Mouse (Mus musculus) intestine, embryonic 16.5 days (tissue): ENCODE measurements around the gene Unc5b. TPM values are rescaled to one million over a fixed set of nuclear protein-coding genes. Genes with fewer than 3 reads are reported as not detected.

Source experiments
- ATAC-seq: fragments of 200-750 bp; cut with Nextera tagmentation; 2 replicates; pipeline ENCODE4 v1.8.0; 2017; ENCODE audit warnings: moderate TSS enrichment, moderate library complexity
- H3K27ac ChIP-seq: fragments of 300-500 bp; sonication (generic); 2 replicates; pipeline ENCODE4 v1.5.1; 2014; ENCODE audit warnings: mild to moderate bottlenecking, low read length
- H3K27me3 ChIP-seq: fragments of 300-500 bp; sonication (generic); replicated peaks from 2 replicates; pipeline ENCODE4 v1.6.1; 2014; ENCODE audit warnings: low read length, control low read depth, mixed read lengths; ENCODE audit not compliant: control insufficient read depth, insufficient read depth
- H3K36me3 ChIP-seq: fragments of 300-500 bp; sonication (generic); 2 replicates; pipeline ENCODE4 v1.6.1; 2014; ENCODE audit warnings: low read length, control low read depth; ENCODE audit not compliant: control insufficient read depth, insufficient read depth
- H3K4me1 ChIP-seq: fragments of 300-500 bp; sonication (generic); 2 replicates; pipeline ENCODE4 v1.6.1; 2014; ENCODE audit warnings: low read length, control low read depth, mixed read lengths; ENCODE audit not compliant: control insufficient read depth, insufficient read depth
- H3K4me2 ChIP-seq: fragments of 300-500 bp; sonication (generic); 2 replicates; pipeline ENCODE4 v1.6.1; 2014; ENCODE audit warnings: low read depth, low read length, control low read depth
- H3K4me3 ChIP-seq: fragments of 300-500 bp; sonication (generic); 2 replicates; pipeline ENCODE4 v1.5.1; 2014; ENCODE audit warnings: mild to moderate bottlenecking, low read length
- H3K9ac ChIP-seq: fragments of 300-500 bp; sonication (generic); 2 replicates; pipeline ENCODE4 v1.6.1; 2014; ENCODE audit warnings: low read depth, low read length
- H3K9me3 ChIP-seq: fragments of 300-500 bp; sonication (generic); 2 replicates; pipeline ENCODE4 v1.6.1; 2016; ENCODE audit warnings: low read length, control low read depth; ENCODE audit not compliant: control insufficient read depth
- WGBS: fragments of 180-500 bp; shearing (Covaris S2); extraction: QIAGEN DNeasy Blood & Tissue Kit; methylation state at CpG from one replicate; pipeline ENCODE4 v1.1.7; 2014; 5-methylcytosine and 5-hydroxymethylcytosine counted together
- polyA plus RNA-seq: library from polyadenylated mRNA; unstranded; fragments of >200 nt; fragmentation: Nextera tagmentation; extraction: Ambion mirVana; gene quantifications from 2 replicates; pipeline ENCODE4 v1.2.1, GENCODE M21; 2015

Gene Unc5b
- polyA plus RNA-seq, 1 experiment from 2014 or later = 4.6 TPM

- Histone ChIP-seq H3K4me3 (no peak overlapping the region), H3K27me3 (peaks cover 3% of the 10 kb centered on the region), H3K9me3 (no peaks in the 10 kb centered on the region), H3K36me3 (no peaks in the 10 kb centered on the region), H3K4me1 (peaks cover 44% of the 10 kb centered on the region), H3K4me2 (no peak overlapping the region), H3K9ac (0 out of 2 replicates have a peak overlapping the region, but pooled peaks have one; percentile 37), H3K27ac (no peak overlapping the region)
- no peak for ATAC-seq
- 49% methylated on average over 8 of the region's 8 CpGs for WGBS
These were observed 7.6 kb downstream of the Unc5b start for GRCm38 (mm10) chr10:60823744-60824143.

GRCm38 (mm10) chr10:60822641-60823425 lies 8.5 kb downstream of the Unc5b start:
- no peaks in the 10 kb centered on the region for H3K36me3 ChIP-seq
- H3K4me3 ChIP-seq = no peak overlapping the region
- no peak for ATAC-seq
- H3K27ac ChIP-seq = no peak overlapping the region
- peaks cover 44% of the 10 kb centered on the region for H3K4me1 ChIP-seq
- peaks cover 2% of the 10 kb centered on the region for H3K27me3 ChIP-seq
- no peaks in the 10 kb centered on the region for H3K9me3 ChIP-seq
- H3K9ac ChIP-seq = no peak overlapping the region
- WGBS = 85% methylated on average over 17 of the region's 17 CpGs
- H3K4me2 ChIP-seq = no peak overlapping the region

- 59% methylated on average over 7 of the region's 7 CpGs for WGBS
- no peaks in the 10 kb centered on the region for H3K27me3 ChIP-seq
- no peaks in the 10 kb centered on the region for H3K9me3 ChIP-seq
- no peak overlapping the region for H3K9ac ChIP-seq
- H3K4me3 ChIP-seq = no peak overlapping the region
- H3K27ac ChIP-seq = no peak overlapping the region
- H3K4me1 ChIP-seq = peaks cover 44% of the 10 kb centered on the region
- ATAC-seq = no peak
- H3K36me3 ChIP-seq = no peaks in the 10 kb centered on the region
- no peak overlapping the region for H3K4me2 ChIP-seq
These were observed 9.5 kb downstream of the Unc5b start for GRCm38 (mm10) chr10:60821736-60822358.

- H3K4me3 ChIP-seq = no peak overlapping the region
- H3K4me1 ChIP-seq = peaks cover 48% of the 10 kb centered on the region
- no peak for ATAC-seq
- no peaks in the 10 kb centered on the region for H3K9me3 ChIP-seq
- H3K27ac ChIP-seq = no peak overlapping the region
- no peak overlapping the region for H3K4me2 ChIP-seq
- no peak overlapping the region for H3K9ac ChIP-seq
- no peaks in the 10 kb centered on the region for H3K36me3 ChIP-seq
- H3K27me3 ChIP-seq = no peaks in the 10 kb centered on the region
These were observed 10.1 kb downstream of the Unc5b start for GRCm38 (mm10) chr10:60821311-60821710.

DNA sequence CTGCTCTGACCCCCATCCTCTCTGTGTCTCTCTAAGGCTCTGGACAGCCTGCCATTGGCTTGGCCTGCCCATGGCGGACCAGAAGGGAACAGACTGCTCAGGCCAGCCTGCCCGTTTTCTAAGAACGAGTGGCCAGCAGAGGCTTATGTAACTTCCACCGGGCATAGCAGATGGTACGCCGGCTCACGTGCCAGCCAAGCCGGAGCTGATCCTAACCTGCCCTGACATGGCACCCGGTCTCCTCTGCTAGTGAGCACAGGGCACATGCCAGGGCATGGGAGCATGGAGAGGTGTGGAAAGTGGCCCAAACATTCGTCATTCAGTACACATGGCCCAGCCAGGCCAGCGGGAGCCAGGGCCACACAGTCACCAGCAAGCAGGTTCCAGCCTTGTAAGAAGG lies 10.8 kb downstream of the Unc5b start:
- H3K9me3 ChIP-seq = no peaks in the 10 kb centered on the region

DNA sequence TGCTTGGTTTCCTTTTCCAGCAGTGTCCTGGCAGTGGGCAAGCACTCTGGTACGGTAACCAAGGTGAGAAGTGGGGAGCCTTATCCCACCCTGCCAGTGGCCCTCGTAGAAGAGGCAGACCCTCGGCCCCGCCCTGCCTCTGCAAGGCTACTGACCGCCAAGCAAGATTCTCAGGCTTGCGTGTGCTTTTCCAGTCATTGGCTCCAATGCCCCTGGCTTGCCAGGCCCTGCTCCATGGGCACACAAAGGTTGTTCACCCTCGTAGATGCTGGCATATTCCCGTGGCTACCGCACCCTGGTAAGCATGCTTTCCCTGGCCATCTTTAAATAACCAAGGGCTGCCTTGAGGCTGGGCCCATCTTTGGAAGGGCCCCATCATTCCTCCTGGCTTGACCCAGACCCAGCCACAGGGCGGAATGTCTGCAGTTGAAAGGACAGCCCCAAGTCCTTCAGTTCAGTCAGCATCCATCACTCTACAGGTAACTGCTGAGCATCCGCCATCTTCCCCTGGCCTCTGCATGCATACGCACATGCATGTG lies 11.7 kb downstream of the Unc5b start:
- Histone ChIP-seq H3K36me3 (no peaks in the 10 kb centered on the region), H3K27me3 (no peaks in the 10 kb centered on the region), H3K4me3 (no peak overlapping the region), H3K9ac (no peak overlapping the region), H3K4me2 (no peak overlapping the region), H3K9me3 (no peaks in the 10 kb centered on the region), H3K4me1 (peaks cover 59% of the 10 kb centered on the region), H3K27ac (peak overlapping the region; percentile 54)
- ATAC-seq = no peak
- 84% methylated on average over 12 of the region's 12 CpGs for WGBS

More for the DNA sequence above, 10.8 kb downstream of the Unc5b start:
- no peak overlapping the region for H3K4me2 ChIP-seq
- WGBS = 90% methylated on average over 11 of the region's 11 CpGs
- peaks cover 53% of the 10 kb centered on the region for H3K4me1 ChIP-seq
- H3K36me3 ChIP-seq = no peaks in the 10 kb centered on the region
- peak overlapping the region; percentile 23; the same call in 1 of the 2 replicates for H3K27ac ChIP-seq
- ATAC-seq = no peak
- no peak overlapping the region for H3K9ac ChIP-seq
- H3K27me3 ChIP-seq = no peaks in the 10 kb centered on the region
- H3K4me3 ChIP-seq = no peak overlapping the region

GRCm38 (mm10) chr10:60819179-60819578 lies 12.2 kb downstream of the Unc5b start:
- no peak overlapping the region for H3K4me2 ChIP-seq
- WGBS = 39% methylated on average over 5 of the region's 5 CpGs
- peak; percentile 23; the same call in 1 of the 2 replicates for ATAC-seq
- H3K4me1 ChIP-seq = peaks cover 60% of the 10 kb centered on the region
- 0 out of 2 replicates have a peak overlapping the region, but pooled peaks have one; percentile 58 for H3K27ac ChIP-seq
- H3K4me3 ChIP-seq = no peak overlapping the region
- H3K9ac ChIP-seq = no peak overlapping the region
- no peaks in the 10 kb centered on the region for H3K9me3 ChIP-seq
- no peaks in the 10 kb centered on the region for H3K36me3 ChIP-seq
- no peaks in the 10 kb centered on the region for H3K27me3 ChIP-seq

DNA sequence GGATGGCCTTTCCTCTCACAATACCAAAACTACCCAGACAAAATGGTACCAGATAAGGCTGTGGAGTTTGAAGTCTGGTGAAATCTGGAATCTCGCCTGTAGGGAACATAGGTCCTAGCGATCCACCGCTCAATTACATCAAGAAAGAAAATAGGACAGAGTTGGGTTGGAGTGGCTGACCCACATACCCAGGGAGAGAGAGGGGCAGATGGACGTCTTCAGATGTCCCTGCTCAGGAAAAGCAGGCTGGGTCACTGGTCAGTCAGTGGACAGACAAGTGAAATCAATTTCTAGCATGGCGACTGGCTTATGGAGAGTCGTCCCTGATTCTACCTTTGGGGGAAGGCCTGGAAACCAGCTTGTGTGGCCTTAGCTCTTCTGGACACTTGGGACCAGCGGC lies 12.7 kb downstream of the Unc5b start:
- WGBS = 90% methylated on average over 7 of the region's 7 CpGs
- H3K4me1 ChIP-seq = peaks cover 60% of the 10 kb centered on the region
- no peak for ATAC-seq
- H3K27ac ChIP-seq = 0 out of 2 replicates have a peak overlapping the region, but pooled peaks have one; percentile 58
- H3K4me2 ChIP-seq = no peak overlapping the region
- H3K36me3 ChIP-seq = no peaks in the 10 kb centered on the region
- no peaks in the 10 kb centered on the region for H3K27me3 ChIP-seq
- no peaks in the 10 kb centered on the region for H3K9me3 ChIP-seq
- H3K4me3 ChIP-seq = no peak overlapping the region
- no peak overlapping the region for H3K9ac ChIP-seq

DNA sequence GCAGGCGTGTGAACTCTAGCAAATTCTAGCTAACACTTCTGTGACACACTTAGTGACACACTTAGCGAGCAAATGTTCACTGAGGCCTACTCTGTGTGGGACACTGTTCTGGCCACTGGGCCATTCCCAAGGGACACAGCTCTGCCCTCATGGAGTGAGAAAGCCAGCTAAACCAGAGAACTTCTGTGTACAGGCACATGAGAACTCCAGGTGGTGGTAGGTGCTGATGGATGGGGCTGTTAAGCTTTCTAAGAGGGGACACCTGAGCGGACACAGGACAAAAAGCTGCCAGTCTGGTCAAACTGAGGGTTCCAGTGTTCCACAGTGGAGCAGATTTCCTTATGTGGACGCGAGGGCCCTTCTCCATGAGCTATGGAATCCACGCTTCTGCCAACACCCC lies 13.5 kb downstream of the Unc5b start:
- Histone ChIP-seq H3K4me2 (no peak overlapping the region), H3K4me3 (no peak overlapping the region), H3K4me1 (peaks cover 64% of the 10 kb centered on the region), H3K9me3 (no peaks in the 10 kb centered on the region), H3K27ac (no peak overlapping the region), H3K9ac (no peak overlapping the region), H3K36me3 (no peaks in the 10 kb centered on the region), H3K27me3 (no peaks in the 10 kb centered on the region)
- no peak for ATAC-seq
- 92% methylated on average over 6 of the region's 6 CpGs for WGBS
